Mouse (Mus musculus) CH12.LX (cell line): ENCODE data around the gene Ngfr. TPM values are rescaled to one million over a fixed set of nuclear protein-coding genes. Genes with fewer than 3 reads are reported as not detected.
A peak's percentile ranks its signal among the peaks of the same experiment; 100 is the strongest.

Experiments used
- DNase-seq: peaks from one replicate; pipeline ENCODE4 v3.0.0-alpha.2; 2013; ENCODE audit errors: extremely low read depth
- H3K27ac ChIP-seq: 2 replicates; pipeline ENCODE4 v1.5.1; 2012; ENCODE audit warnings: low read depth, mild to moderate bottlenecking, control low read depth, moderate library complexity; ENCODE audit not compliant: insufficient read depth
- H3K27me3 ChIP-seq: replicated peaks from 2 replicates; pipeline ENCODE3; 2012; ENCODE audit warnings: inconsistent platforms
- H3K36me3 ChIP-seq, 2 experiments: replicated peaks in 1 of 2; 2 replicates each; pipeline versions ENCODE3 to v1.6.1; 2012; ENCODE audit warnings: inconsistent platforms in 1 of 2, low read length in 1 of 2, mild to moderate bottlenecking in 1 of 2, mixed read lengths in 1 of 2, moderate library complexity in 1 of 2; ENCODE audit not compliant: control insufficient read depth in 1 of 2, insufficient read depth in 1 of 2
- H3K4me1 ChIP-seq, 2 experiments: 2 replicates each; pipeline ENCODE4 v1.6.1; 2012; ENCODE audit warnings: inconsistent platforms in 1 of 2, moderate library complexity in 1 of 2; ENCODE audit not compliant: insufficient read depth in 2 of 2, control insufficient read depth in 1 of 2
- H3K4me2 ChIP-seq: 2 replicates; pipeline ENCODE4 v1.6.1; 2012; ENCODE audit warnings: low read depth, mild to moderate bottlenecking, control low read depth; ENCODE audit not compliant: poor library complexity, insufficient read depth, severe bottlenecking
- H3K4me3 ChIP-seq, 3 experiments: fragments of 150-350 bp in 1 of 3; sonication (generic) in 1 of 3; replicated peaks in 1 of 3; 2 replicates each; pipeline versions ENCODE3 to v1.5.1; 2011 to 2012; ENCODE audit warnings: low read depth in 2 of 3, low read length in 2 of 3, mild to moderate bottlenecking in 2 of 3, moderate library complexity in 2 of 3, control low read depth in 1 of 3, improper control_type of control experiment in 1 of 3, inconsistent platforms in 1 of 3, mixed read lengths in 1 of 3; ENCODE audit not compliant: poor library complexity in 1 of 3
- H3K79me2 ChIP-seq: replicated peaks from 2 replicates; pipeline ENCODE4 v1.6.1; 2012; ENCODE audit warnings: mild to moderate bottlenecking, moderate library complexity; ENCODE audit not compliant: control insufficient read depth, poor library complexity, insufficient read depth, severe bottlenecking; ENCODE audit errors: extremely low read depth
- H3K9ac ChIP-seq: 2 replicates; pipeline ENCODE4 v1.6.1; 2012; ENCODE audit warnings: low read depth, mild to moderate bottlenecking, control low read depth, moderate library complexity; ENCODE audit not compliant: insufficient read depth
- H3K9me3 ChIP-seq: replicated peaks from 2 replicates; pipeline ENCODE3; 2012; ENCODE audit warnings: low read length, inconsistent platforms, mixed read lengths
- BHLHE40 ChIP-seq: IDR thresholded peaks from 2 replicates; pipeline ENCODE4 v1.6.1; 2011; ENCODE audit warnings: mild to moderate bottlenecking, low read depth, low read length, improper control_type of control experiment
- MAFK ChIP-seq: IDR thresholded peaks from 2 replicates; pipeline ENCODE4 v1.6.1; 2011; ENCODE audit warnings: low read length, improper control_type of control experiment; ENCODE audit not compliant: insufficient replicate concordance
- MAX ChIP-seq: IDR thresholded peaks from 2 replicates; pipeline ENCODE4 v1.6.1; 2011; ENCODE audit warnings: low read length, improper control_type of control experiment
- MEF2A ChIP-seq: IDR thresholded peaks from 2 replicates; pipeline ENCODE4 v1.6.1; 2014; ENCODE audit warnings: low read depth, mild to moderate bottlenecking, inconsistent platforms, low read length, improper control_type of control experiment, borderline replicate concordance
- NRF1 ChIP-seq: IDR thresholded peaks from 2 replicates; pipeline ENCODE4 v1.6.1; 2014; ENCODE audit warnings: low read depth, mild to moderate bottlenecking, inconsistent platforms, low read length, improper control_type of control experiment, moderate library complexity
- POLR2A ChIP-seq: IDR thresholded peaks from 2 replicates; pipeline ENCODE4 v1.6.1; 2011; ENCODE audit warnings: low read depth, mild to moderate bottlenecking, improper control_type of control experiment, low read length
- POLR2AphosphoS2 ChIP-seq: IDR thresholded peaks from 2 replicates; pipeline ENCODE4 v1.6.1; 2011; ENCODE audit warnings: low read depth, low read length, improper control_type of control experiment
- RAD21 ChIP-seq: IDR thresholded peaks from 2 replicates; pipeline ENCODE4 v1.6.1; 2011; ENCODE audit warnings: low read depth, mild to moderate bottlenecking, low read length, improper control_type of control experiment, moderate library complexity
- SMC3 ChIP-seq: IDR thresholded peaks from 2 replicates; pipeline ENCODE4 v1.6.1; 2011; ENCODE audit warnings: low read depth, low read length, improper control_type of control experiment
- UBTF ChIP-seq: IDR thresholded peaks from 2 replicates; pipeline ENCODE4 v1.6.1; 2012; ENCODE audit warnings: low read depth, mild to moderate bottlenecking, inconsistent platforms, low read length, improper control_type of control experiment, moderate library complexity
- USF1 ChIP-seq: IDR thresholded peaks from 2 replicates; pipeline ENCODE4 v1.6.1; 2014; ENCODE audit warnings: low read depth, mild to moderate bottlenecking, inconsistent platforms, low read length, improper control_type of control experiment
- USF2 ChIP-seq: conservative IDR thresholded peaks from 2 replicates; pipeline ENCODE4 v1.6.1; 2011; ENCODE audit warnings: low read depth, low read length, improper control_type of control experiment
- ZC3H11A ChIP-seq: IDR thresholded peaks from 2 replicates; pipeline ENCODE4 v1.6.1; 2012; ENCODE audit warnings: low read depth, mild to moderate bottlenecking, inconsistent platforms, low read length, improper control_type of control experiment
- ZKSCAN1 ChIP-seq: IDR thresholded peaks from 2 replicates; pipeline ENCODE4 v1.6.1; 2012; ENCODE audit warnings: low read depth, inconsistent platforms, low read length, improper control_type of control experiment, borderline replicate concordance
- ZMIZ1 ChIP-seq: IDR thresholded peaks from 2 replicates; pipeline ENCODE4 v1.6.1; 2012; ENCODE audit warnings: low read depth, mild to moderate bottlenecking, inconsistent platforms, low read length, improper control_type of control experiment
- dilution Hi-C: fragments of 300-500 bp; cut with MboI; formaldehyde crosslinking; loops from 2 replicates; pipeline ENCODE4 v1.14.3; 2020; ENCODE audit warnings: low sequenced_read_pairs; ENCODE audit not compliant: extremely low pct_unique_long_range_greater_than_20kb, extremely low pct_ligation_motif_present
- in situ Hi-C: fragments of 300-500 bp; cut with MboI; formaldehyde crosslinking; loops from 3 replicates; pipeline ENCODE4 v1.14.3; 2019; ENCODE audit warnings: low sequenced_read_pairs, low pct_ligation_motif_present, low pct_unique_long_range_greater_than_20kb, mixed read lengths
- polyA plus RNA-seq: library from polyadenylated mRNA; unstranded; fragments of >175 nt; gene quantifications from 2 replicates; pipeline ENCODE4 v1.2.1, GENCODE M21; 2012; ENCODE audit warnings: low read depth; ENCODE audit not compliant: insufficient read length
- total RNA-seq, 2 experiments: library from RNA; depleted of rRNA; stranded (reverse); fragments of 300-350 nt in 1 of 2; fragments of >200 nt in 1 of 2; gene quantifications; 2 replicates each; pipeline ENCODE4 v1.2.3; 2012 to 2014

Ngfr gene
- total RNA-seq (2012; rRNA removed) (not detected in 2 replicates), total RNA-seq (2014; rRNA removed) (not detected in 2 replicates), polyA plus RNA-seq (not detected in 2 replicates)

GRCm38 (mm10) chr11:95587423-95587951 is at the start of gene Ngfr:
Ngfr (minus strand) TSS chr11:95587735.
- Histone ChIP-seq H3K9ac (no peak within 1 kb of the TSS), H3K79me2 (no peaks in the 10 kb centered on the region), H3K27me3 (peaks cover 95% of the 10 kb centered on the region), H3K4me2 (peak within 1 kb of the TSS; percentile 75), H3K4me1 (peaks cover 0 to 11% of the 10 kb centered on the region in 2 experiments; a peak in 2 of 4 replicates), H3K27ac (no peak within 1 kb of the TSS), H3K4me3 (peak within 1 kb of the TSS in 1 of 3 experiments; percentile 10), H3K9me3 (no peaks in the 10 kb centered on the region), H3K36me3 (no peaks in the 10 kb centered on the region)
- TF ChIP-seq MAFK (no peak), ZC3H11A (no peak), MAX (no peak), BHLHE40 (no peak), UBTF (peak; percentile 80; the same call in 1 of the 2 replicates), ZKSCAN1 (no peak), MEF2A (no peak), POLR2A (0 out of 2 replicates have a peak, but pooled peaks have one; percentile 23), USF1 (no peak), RAD21 (no peak), POLR2AphosphoS2 (no peak), NRF1 (peak; percentile 48)
- DNase-seq: no peak
- dilution Hi-C loops: no loop called here
- in situ Hi-C loops: no loop called here

GRCm38 (mm10) chr11:95635030-95635429 is 47.5 kb upstream of the Ngfr start:
- DNase-seq: no peak
- Histone ChIP-seq H3K4me3 (no peak overlapping the region), H3K79me2 (no peaks in the 10 kb centered on the region), H3K27ac (no peak overlapping the region), H3K36me3 (no peaks in the 10 kb centered on the region), H3K27me3 (peaks cover 87% of the 10 kb centered on the region), H3K9me3 (peaks cover 12% of the 10 kb centered on the region), H3K9ac (no peak overlapping the region), H3K4me2 (no peak overlapping the region), H3K4me1 (no peaks in the 10 kb centered on the region)
- dilution Hi-C loops: no loop called here
- in situ Hi-C loops: no loop called here
- TF ChIP-seq ZMIZ1 (no peak), MAX (no peak), SMC3 (no peak), USF2 (no peak)
